Mouse (Mus musculus): ENCODE results near the gene Ly6g6c. TPM values are rescaled to one million over a fixed set of nuclear protein-coding genes. Genes with fewer than 3 reads are reported as not detected.

Ly6g6c gene
- polyA plus RNA-seq, 1 experiment from 2014 or later: 181 TPM

- Histone ChIP-seq H3K36me3 (peaks cover 39% of the 10 kb centered on the region), H3K4me2 (no peak overlapping the region), H3K4me1 (peaks cover 43% of the 10 kb centered on the region), H3K4me3 (0 out of 2 replicates have a peak overlapping the region, but pooled peaks have one; percentile 68), H3K9me3 (no peaks in the 10 kb centered on the region), H3K9ac (no peak overlapping the region), H3K27ac (no peak overlapping the region; the same call in 1 of the 2 replicates), H3K27me3 (peaks cover 25% of the 10 kb centered on the region)
- no peak for ATAC-seq (ENCODE audit: insufficient number of reproducible peaks, low FRiP score, low TSS enrichment, low read depth)
- 75% methylated on average over 8 of the region's 8 CpGs for WGBS
Measured at GRCm38 (mm10) chr17:35061299-35061698, 3.9 kb upstream of the Ly6g6c start.

- peaks cover 40% of the 10 kb centered on the region for H3K4me1 ChIP-seq
- H3K9me3 ChIP-seq: no peaks in the 10 kb centered on the region
- H3K4me3 ChIP-seq: no peak overlapping the region
- WGBS: 92% methylated on average over 3 of the region's 3 CpGs
- H3K4me2 ChIP-seq: no peak overlapping the region
- peaks cover 22% of the 10 kb centered on the region for H3K36me3 ChIP-seq
- H3K27me3 ChIP-seq: peaks cover 45% of the 10 kb centered on the region
- H3K27ac ChIP-seq: no peak overlapping the region
- no peak overlapping the region for H3K9ac ChIP-seq
- ATAC-seq (ENCODE audit: insufficient number of reproducible peaks, low FRiP score, low TSS enrichment, low read depth): no peak
Measured at GRCm38 (mm10) chr17:35063466-35063865, 1.7 kb upstream of the Ly6g6c start.

- H3K27ac ChIP-seq: peak overlapping the region; percentile 61
- H3K4me3 ChIP-seq: peak overlapping the region; percentile 31; the same call in 1 of the 2 replicates
- ATAC-seq (ENCODE audit: insufficient number of reproducible peaks, low FRiP score, low TSS enrichment, low read depth): no peak
- peaks cover 51% of the 10 kb centered on the region for H3K27me3 ChIP-seq
- H3K9ac ChIP-seq: no peak overlapping the region
- H3K36me3 ChIP-seq: peaks cover 22% of the 10 kb centered on the region
- peaks cover 35% of the 10 kb centered on the region for H3K4me1 ChIP-seq
- no peaks in the 10 kb centered on the region for H3K9me3 ChIP-seq
- peak overlapping the region; percentile 42 for H3K4me2 ChIP-seq
- 28% methylated on average over 10 of the region's 10 CpGs for WGBS
Measured at GRCm38 (mm10) chr17:35064378-35064877, 760 bp upstream of the Ly6g6c start.

GRCm38 (mm10) chr17:35066084-35066483 is 896 bp downstream of the Ly6g6c start, which contains the start of gene Mpig6b:
TSS of gene Mpig6b (minus strand) at chr17:35066184.
- Histone ChIP-seq H3K27me3 (peaks cover 52% of the 10 kb centered on the region), H3K9me3 (no peaks in the 10 kb centered on the region), H3K27ac (0 out of 2 replicates have a peak within 1 kb of the TSS, but pooled peaks have one; percentile 24), H3K4me1 (peaks cover 20% of the 10 kb centered on the region), H3K4me3 (peak within 1 kb of the TSS; percentile 31), H3K9ac (no peak within 1 kb of the TSS), H3K4me2 (peak within 1 kb of the TSS; percentile 42), H3K36me3 (peaks cover 17% of the 10 kb centered on the region)
- 46% methylated on average over 10 of the region's 10 CpGs for WGBS
- no peak for ATAC-seq (ENCODE audit: insufficient number of reproducible peaks, low FRiP score, low TSS enrichment, low read depth)

- peak overlapping the region; percentile 38; the same call in 1 of the 2 replicates for H3K27ac ChIP-seq
- no peaks in the 10 kb centered on the region for H3K36me3 ChIP-seq
- no peak overlapping the region for H3K4me2 ChIP-seq
- no peaks in the 10 kb centered on the region for H3K9me3 ChIP-seq
- ATAC-seq (ENCODE audit: insufficient number of reproducible peaks, low FRiP score, low TSS enrichment, low read depth): no peak
- 76% methylated on average over 17 of the region's 17 CpGs for WGBS
- peak overlapping the region; percentile 3; the same call in 1 of the 2 replicates for H3K4me3 ChIP-seq
- H3K9ac ChIP-seq: no peak overlapping the region
- H3K27me3 ChIP-seq: peaks cover 52% of the 10 kb centered on the region
- H3K4me1 ChIP-seq: peaks cover 15% of the 10 kb centered on the region
Measured at GRCm38 (mm10) chr17:35068213-35068914, 3.2 kb downstream of the Ly6g6c start.

- Histone ChIP-seq H3K27me3 (peaks cover 33% of the 10 kb centered on the region), H3K9ac (no peak overlapping the region), H3K4me2 (no peak overlapping the region), H3K27ac (peak overlapping the region; percentile 39), H3K9me3 (no peaks in the 10 kb centered on the region), H3K36me3 (no peaks in the 10 kb centered on the region), H3K4me3 (no peak overlapping the region), H3K4me1 (peaks cover 10% of the 10 kb centered on the region)
- 0 out of 2 replicates have a peak, but pooled peaks have one; percentile 14 for ATAC-seq (ENCODE audit: insufficient number of reproducible peaks, low FRiP score, low TSS enrichment, low read depth)
- 49% methylated on average over 6 of the region's 6 CpGs for WGBS
Measured at GRCm38 (mm10) chr17:35070556-35071229, 5.5 kb downstream of the Ly6g6c start.

- H3K9ac ChIP-seq: no peak overlapping the region
- H3K4me3 ChIP-seq: no peak overlapping the region
- peaks cover 12% of the 10 kb centered on the region for H3K4me1 ChIP-seq
- peaks cover 25% of the 10 kb centered on the region for H3K27me3 ChIP-seq
- no peaks in the 10 kb centered on the region for H3K9me3 ChIP-seq
- H3K4me2 ChIP-seq: no peak overlapping the region
- H3K27ac ChIP-seq: no peak overlapping the region
- ATAC-seq (ENCODE audit: insufficient number of reproducible peaks, low FRiP score, low TSS enrichment, low read depth): no peak
- WGBS: 74% methylated on average over 9 of the region's 9 CpGs
- H3K36me3 ChIP-seq: no peaks in the 10 kb centered on the region
Measured at GRCm38 (mm10) chr17:35071454-35071853, 6.3 kb downstream of the Ly6g6c start.

- H3K9ac ChIP-seq: no peak overlapping the region
- peaks cover 9% of the 10 kb centered on the region; the same call in 1 of the 2 replicates for H3K27me3 ChIP-seq
- no peak overlapping the region for H3K4me2 ChIP-seq
- 27% methylated on average over 17 of the region's 17 CpGs for WGBS
- H3K4me3 ChIP-seq: no peak overlapping the region
- ATAC-seq (ENCODE audit: insufficient number of reproducible peaks, low FRiP score, low TSS enrichment, low read depth): no peak
- no peaks in the 10 kb centered on the region for H3K36me3 ChIP-seq
- no peak overlapping the region for H3K27ac ChIP-seq
- peaks cover 23% of the 10 kb centered on the region for H3K4me1 ChIP-seq
- no peaks in the 10 kb centered on the region for H3K9me3 ChIP-seq
Measured at GRCm38 (mm10) chr17:35074097-35074496, 8.9 kb downstream of the Ly6g6c start.

GRCm38 (mm10) chr17:35076507-35077176 is 11.5 kb downstream of the Ly6g6c start, which contains the start of gene Ly6g6e:
TSS of gene Ly6g6e (plus strand) at chr17:35076902.
- H3K27me3 ChIP-seq: 0 out of 2 replicates have a peak, but pooled peaks cover 5% of the 10 kb centered on the region
- peak within 1 kb of the TSS; percentile 30 for H3K4me2 ChIP-seq
- H3K9ac ChIP-seq: no peak within 1 kb of the TSS
- ATAC-seq (ENCODE audit: insufficient number of reproducible peaks, low FRiP score, low TSS enrichment, low read depth): no peak
- H3K27ac ChIP-seq: peak within 1 kb of the TSS; percentile 27; the same call in 1 of the 2 replicates
- peaks cover 23% of the 10 kb centered on the region for H3K4me1 ChIP-seq
- no peaks in the 10 kb centered on the region for H3K36me3 ChIP-seq
- H3K9me3 ChIP-seq: no peaks in the 10 kb centered on the region
- WGBS: 16% methylated on average over 10 of the region's 10 CpGs
- peak within 1 kb of the TSS; percentile 15 for H3K4me3 ChIP-seq

GRCm38 (mm10) chr17:35077285-35077684 is 12.1 kb downstream of the Ly6g6c start:
- H3K9ac ChIP-seq: no peak overlapping the region
- H3K4me3 ChIP-seq: peak overlapping the region; percentile 15
- H3K4me2 ChIP-seq: peak overlapping the region; percentile 30
- no peaks in the 10 kb centered on the region for H3K36me3 ChIP-seq
- 20% methylated on average over 2 of the region's 2 CpGs for WGBS
- no peaks in the 10 kb centered on the region for H3K9me3 ChIP-seq
- H3K27ac ChIP-seq: peak overlapping the region; percentile 27; the same call in 1 of the 2 replicates
- ATAC-seq (ENCODE audit: insufficient number of reproducible peaks, low FRiP score, low TSS enrichment, low read depth): no peak
- H3K27me3 ChIP-seq: 0 out of 2 replicates have a peak, but pooled peaks cover 5% of the 10 kb centered on the region
- H3K4me1 ChIP-seq: peaks cover 23% of the 10 kb centered on the region

- H3K27ac ChIP-seq: peak within 1 kb of the TSS; percentile 27; the same call in 1 of the 2 replicates
- H3K36me3 ChIP-seq: no peaks in the 10 kb centered on the region
- peak within 1 kb of the TSS; percentile 30 for H3K4me2 ChIP-seq
- no peak within 1 kb of the TSS for H3K9ac ChIP-seq
- 0 out of 2 replicates have a peak, but pooled peaks cover 5% of the 10 kb centered on the region for H3K27me3 ChIP-seq
- no peak for ATAC-seq (ENCODE audit: insufficient number of reproducible peaks, low FRiP score, low TSS enrichment, low read depth)
- 8% methylated on average over 14 of the region's 14 CpGs for WGBS
- peaks cover 23% of the 10 kb centered on the region for H3K4me1 ChIP-seq
- peak within 1 kb of the TSS; percentile 15 for H3K4me3 ChIP-seq
- H3K9me3 ChIP-seq: no peaks in the 10 kb centered on the region
Measured at GRCm38 (mm10) chr17:35077786-35078233, 12.6 kb downstream of the Ly6g6c start, which contains the start of gene Ly6g6d. TSS of gene Ly6g6d (minus strand) at chr17:35078065.
